Mouse (Mus musculus): ENCODE data around the gene Jmjd4. TPM values are rescaled to one million over a fixed set of nuclear protein-coding genes. Genes with fewer than 3 reads are reported as not detected.

Gene Jmjd4
- total RNA-seq, 4 experiments from 2014 or later, result 26.0 to 29.1 (median 26.6) TPM

DNA sequence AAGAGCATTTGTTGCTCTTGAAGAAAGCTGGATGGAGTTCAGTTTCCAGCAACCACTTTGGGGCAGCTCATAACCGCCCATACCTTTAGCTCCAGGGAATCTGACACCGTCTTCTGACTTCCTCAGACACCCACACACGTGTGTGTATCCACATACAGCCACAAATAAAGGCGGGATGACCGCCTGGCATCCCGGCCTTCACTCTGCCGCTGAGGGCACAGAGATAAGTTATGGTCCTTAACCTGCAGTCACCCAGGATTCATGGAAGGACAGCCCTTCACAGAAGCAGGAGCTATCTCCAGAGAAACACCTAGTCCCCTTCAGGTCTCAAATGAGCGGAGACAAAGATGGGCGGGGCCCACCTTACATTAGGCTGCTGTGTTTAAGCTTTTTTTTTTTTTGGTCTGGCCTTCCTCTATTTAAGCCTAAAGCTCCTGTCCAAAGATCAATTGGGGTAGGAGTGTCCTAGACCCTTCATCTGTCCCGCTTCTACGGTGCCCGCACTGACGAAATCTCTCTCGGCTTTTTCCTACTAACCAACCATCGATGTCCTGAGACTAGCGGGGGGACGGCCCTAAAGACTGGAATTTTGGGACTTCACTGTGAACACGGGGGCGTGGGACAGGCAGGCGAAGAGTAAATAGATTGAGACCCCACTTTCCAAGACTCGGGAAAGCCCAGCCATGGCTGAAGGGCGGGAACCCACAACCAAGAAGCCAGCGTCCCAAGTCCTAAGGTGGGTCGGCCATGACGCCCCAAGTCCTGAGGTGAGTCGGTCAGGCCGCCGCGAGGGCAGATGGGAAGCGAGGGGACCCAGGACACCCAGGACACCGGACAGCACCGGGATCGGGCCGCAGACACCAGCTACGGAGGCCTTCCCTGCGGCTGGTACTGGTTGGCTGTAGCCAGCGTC is 21.8 kb downstream of the Jmjd4 start:
- no peak for DNase-seq (ENCODE audit: low spot score in 2 of 2)

DNA sequence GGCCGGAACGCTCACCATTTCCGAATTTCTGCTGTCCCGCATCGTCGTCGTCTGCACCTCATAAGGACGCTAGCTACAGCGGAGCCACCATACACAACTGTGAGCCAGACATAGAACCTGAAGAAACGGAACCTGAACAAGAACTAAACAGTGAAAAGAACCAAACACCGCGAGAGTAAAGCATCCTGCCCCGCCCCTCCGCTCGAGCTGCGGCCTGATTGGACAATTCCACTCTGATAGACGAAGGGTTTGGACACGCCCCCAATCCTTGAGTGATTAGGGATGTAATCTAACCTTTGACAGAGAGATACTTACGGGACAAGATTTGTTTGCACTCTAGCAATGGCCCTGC is 22.5 kb downstream of the Jmjd4 start, which contains the start of gene Zfp867:
Zfp867 (minus strand) TSS at position 149 of the 352 bp plus-strand sequence.
- peak; percentile 81 to 87 for DNase-seq (ENCODE audit: low spot score in 2 of 2)

DNA sequence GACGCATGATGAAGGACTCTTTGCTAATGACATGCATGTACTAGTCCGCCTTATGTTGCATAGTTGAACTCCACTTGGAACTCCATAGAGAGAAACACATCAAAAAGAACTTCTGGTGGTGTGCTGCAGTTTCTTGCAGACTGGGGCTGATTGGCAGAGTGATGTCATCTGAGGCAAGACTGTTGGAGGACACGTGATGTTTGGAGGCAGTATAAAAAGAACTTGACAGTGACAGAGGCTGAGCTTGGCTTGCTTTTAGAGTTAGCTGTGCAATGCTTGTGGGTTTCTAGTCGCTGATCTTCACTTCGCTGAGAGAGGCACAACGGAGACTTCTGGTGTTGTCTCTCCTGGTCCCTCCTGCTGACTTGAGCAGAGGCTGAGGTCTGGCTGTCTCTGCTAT is 27.4 kb downstream of the Jmjd4 start:
- no peak for DNase-seq (ENCODE audit: low spot score in 2 of 2)

DNA sequence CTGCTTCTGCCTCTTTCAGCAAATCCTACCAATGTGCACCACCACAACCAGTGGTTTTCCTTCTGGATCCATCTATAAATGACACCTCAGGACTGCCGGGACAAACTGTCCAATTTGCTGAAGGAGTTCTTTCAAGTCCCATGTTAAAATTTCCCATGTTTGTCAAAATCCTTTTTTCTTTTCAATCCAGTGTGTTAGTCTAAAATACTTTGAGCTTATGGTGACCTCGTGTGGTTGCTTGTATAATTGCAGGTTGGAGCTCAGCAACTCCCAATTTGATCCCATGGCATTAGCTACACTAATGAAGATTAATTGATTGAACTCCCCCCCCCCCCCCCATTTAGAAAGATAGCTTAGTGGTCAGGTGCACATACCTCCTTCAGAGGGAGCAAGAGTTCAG is 33.4 kb downstream of the Jmjd4 start:
- no peak for DNase-seq (ENCODE audit: low spot score in 2 of 2)

DNA sequence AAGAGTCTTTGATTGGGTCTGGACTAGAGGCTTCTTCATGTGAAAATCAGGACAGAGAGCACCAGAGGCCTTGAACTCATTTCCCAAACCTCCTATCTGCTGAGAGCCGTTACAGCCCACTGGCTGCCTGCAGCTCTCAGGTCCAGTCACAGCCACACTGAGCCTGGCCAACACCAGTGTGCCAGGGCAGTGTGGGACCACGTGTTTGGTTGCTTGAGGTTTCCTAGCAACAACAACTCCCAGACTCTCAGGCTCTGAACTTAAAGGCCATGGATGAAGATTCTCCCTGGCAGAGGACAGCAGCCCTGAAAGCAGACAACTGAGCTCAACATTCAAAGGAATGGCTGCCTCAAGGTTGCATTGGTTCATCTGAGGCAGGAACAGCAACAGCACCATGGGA is 35.8 kb downstream of the Jmjd4 start:
- no peak for DNase-seq (ENCODE audit: low spot score in 2 of 2)

DNA sequence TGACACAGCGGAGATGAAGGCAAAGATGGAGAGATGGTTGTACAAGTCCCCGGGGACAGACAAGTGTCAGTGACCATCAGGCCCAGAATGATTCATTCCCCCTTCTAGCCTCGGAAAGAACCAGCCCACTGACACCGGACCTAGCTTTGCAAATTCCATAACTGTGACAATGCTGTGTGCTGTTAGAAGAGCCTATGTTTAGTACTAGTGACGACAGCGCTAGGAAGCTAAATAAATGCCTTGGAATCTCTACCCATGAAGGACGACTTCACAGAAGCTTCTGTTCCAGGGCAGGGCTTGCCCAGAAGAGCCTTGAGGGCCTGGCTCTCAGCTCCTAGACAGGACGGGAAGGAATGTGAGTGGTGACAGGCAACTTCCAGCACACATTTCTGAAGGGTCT is 36.4 kb downstream of the Jmjd4 start:
- no peak for DNase-seq (ENCODE audit: low spot score in 2 of 2)

DNA sequence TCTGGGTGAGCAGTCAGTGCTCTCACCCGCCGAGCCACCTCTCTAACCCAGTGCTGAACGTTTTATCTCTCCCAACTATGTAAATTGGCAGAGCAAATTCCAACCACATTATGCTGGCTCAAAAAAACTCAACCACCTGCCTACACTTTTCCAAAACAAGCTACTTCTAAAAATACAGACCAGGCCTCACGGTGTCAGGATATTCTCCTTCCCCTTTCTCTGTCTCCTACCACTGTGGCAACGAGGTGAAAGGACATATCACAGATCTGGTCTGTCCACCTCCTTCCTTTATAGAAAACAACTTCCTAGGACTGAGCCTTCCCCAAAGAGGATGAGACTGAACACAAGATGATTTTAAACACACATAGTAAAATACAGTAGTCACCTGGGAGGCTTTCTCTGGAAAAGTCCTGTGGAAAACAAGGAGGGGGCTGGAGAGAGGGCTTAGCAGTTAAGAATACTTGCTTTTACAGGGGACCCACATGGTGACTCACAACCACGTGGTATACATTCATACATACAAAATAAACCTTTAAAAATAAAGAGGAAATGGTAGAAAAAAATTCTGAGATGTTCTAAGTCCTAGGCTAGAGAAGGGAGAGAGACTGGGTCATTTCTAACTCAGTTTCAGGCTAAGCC is 46.9 kb downstream of the Jmjd4 start:
- no peak for DNase-seq (ENCODE audit: low spot score in 2 of 2)

DNA sequence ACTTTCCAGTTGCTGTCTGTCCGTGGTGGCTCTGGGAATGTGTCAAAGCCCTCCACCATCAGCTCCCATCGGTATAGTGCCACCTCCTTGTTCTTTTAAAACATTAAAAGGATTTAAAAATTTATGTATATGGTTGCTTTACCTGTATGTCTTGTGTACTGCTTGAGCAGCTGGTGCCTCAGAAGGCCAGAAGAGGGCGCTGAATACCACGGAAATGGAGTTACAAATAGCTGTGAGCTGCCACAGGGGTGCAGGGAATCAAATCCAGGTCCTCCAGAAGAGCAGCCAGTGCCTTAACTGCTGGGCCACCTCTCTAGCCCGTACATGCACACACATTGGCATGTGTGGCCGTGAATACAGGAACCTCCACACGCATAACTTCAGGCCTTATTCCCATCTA is 47.9 kb downstream of the Jmjd4 start:
- DNase-seq (ENCODE audit: low spot score in 2 of 2), result no peak

DNA sequence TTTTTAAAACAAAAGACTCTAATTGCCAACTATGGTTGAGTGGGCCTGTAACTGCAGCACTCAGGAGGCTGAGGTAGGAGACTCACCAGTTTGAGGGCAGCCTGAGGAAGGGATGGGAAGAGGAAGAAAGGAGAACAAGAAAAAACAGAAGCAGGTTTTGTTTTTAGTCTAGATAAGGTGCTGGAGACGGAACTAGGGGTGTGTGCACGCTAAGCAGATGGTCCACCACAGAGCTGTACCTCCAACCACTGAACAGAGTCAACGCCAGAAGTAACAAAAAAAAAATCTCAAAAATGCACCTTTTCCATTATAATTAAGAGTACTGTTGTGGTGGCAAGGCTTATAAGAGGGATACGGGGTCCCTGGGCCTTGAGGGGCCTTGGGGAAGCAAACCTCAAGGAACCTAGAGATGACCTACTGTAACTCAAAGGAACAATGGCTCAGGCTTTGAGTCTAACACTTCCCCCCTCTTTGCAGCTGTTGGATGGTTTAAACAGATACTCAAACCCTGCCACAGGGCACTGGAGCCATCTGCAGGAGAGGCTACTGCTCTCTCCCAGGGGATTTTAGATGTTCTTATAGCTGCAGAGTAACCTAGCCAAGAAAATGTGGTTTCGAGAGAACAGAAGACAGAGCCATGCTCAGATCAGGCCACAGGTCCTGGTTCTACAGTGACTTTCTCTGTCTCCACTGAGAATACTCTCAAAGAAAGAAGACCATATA is 52.3 kb downstream of the Jmjd4 start:
- DNase-seq (ENCODE audit: low spot score in 2 of 2), result no peak

DNA sequence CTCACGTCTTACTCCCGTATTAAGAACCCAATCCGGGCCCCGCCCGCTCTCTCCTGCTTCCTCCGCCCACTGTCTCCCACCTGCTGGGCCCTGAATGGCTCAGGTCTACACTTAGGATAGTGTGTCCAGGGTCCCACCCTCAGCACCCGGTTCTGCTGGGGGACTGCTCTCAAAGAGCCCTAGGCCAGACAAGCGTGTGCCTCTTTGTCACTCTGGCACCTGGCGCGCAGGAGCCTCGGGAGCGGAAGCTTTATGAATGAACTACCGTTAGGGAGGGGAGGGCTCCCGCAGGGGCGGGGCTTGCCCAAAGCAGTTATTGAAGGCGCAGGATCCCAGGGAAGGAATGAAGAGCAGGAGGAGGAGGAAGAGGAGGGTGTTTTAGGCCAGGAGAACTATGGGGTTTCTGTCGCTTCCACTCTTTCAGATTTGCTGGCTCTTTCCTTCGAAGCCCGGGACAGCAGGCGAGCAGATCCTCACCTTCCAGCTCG is 55.5 kb downstream of the Jmjd4 start:
- peak; percentile 46 to 58 for DNase-seq (ENCODE audit: low spot score in 2 of 2)

DNA sequence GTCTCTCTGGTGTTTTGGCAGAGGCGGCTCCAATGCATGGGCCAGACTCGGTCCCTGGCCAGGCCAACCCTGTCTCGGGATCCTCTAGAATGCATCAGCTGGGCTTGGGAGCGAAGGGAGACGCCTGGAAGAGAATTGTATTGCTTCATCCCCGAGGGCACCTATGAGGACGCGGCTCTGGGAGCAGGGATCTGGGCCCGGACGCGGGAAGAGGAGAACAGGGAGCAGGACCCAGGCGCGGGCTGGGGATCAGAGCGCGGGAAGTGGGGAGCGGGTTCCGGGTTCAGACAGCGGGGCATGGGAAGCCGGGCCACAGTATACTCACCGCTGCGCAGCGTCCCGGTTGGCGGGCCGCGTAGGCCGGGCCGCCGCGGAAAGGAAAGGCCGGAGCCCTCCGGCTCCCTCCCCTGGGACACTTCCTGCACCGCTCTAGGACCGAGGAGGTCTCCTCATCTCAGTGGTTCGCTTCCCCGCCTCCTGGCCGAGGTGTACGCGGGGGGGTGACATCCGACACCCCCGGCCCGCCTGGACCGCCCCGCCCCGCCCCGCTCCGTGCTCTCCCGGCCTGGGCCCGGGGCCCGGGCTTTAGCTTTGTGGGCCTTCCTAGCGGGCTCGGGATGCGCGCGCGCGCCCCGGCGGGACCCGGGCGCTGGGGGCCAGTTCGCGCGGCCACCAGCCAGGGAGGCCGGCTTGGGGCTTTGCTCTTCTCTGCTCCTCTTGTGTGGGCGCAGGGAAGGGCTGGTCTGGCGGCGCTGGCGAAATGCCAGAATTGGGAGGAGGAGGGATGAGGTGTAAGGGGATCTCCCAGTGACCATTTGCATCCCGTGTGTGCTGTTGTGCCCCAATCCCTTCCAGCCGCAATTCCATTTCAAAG is 56.2 kb downstream of the Jmjd4 start:
- DNase-seq (ENCODE audit: low spot score in 2 of 2), result peak; percentile 57 to 62

DNA sequence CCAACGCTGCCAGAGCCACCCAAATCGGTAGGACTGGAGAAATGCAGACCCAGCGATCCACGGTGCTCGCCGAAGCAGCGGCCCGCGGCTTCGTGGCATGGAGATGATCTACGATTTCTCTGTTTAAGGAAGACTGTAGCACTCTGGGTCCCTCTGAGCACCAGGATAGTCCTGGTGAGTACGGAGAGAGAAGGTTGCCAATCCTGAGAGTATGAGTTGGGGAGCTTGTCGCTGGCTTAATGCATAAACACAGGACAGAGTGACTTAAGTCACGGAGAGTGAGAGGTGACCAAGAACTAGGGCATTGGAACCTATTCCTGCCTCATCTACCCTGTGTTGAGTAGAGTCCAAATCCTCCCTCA is 56.8 kb downstream of the Jmjd4 start:
- DNase-seq (ENCODE audit: low spot score in 2 of 2), result no peak

Other genes starting within 250 kb of the Jmjd4 start
- gene Mrpl55, start 247.6 kb upstream of the Jmjd4 start, total RNA-seq (2022), result 10 to 100 TPM; 35.4 to 42.3 (median 39.2) TPM
- gene 2310033P09Rik, start 241.7 kb upstream of the Jmjd4 start, total RNA-seq (2022), result 10 to 100 TPM; 19.1 to 24.6 (median 20.4) TPM
- 100 to 1,000 TPM; 419 to 439 (median 436) TPM for gene Arf1, start 221.8 kb upstream of the Jmjd4 start, total RNA-seq (2022)
- not detected for gene Wnt3a, start 159.3 kb upstream of the Jmjd4 start, total RNA-seq (2022)
- 10 to 100 TPM; 14.1 to 15.6 (median 14.9) TPM for gene Wnt9a, start 143.1 kb upstream of the Jmjd4 start, total RNA-seq (2022)
- gene Prss38, start 74.4 kb upstream of the Jmjd4 start, total RNA-seq (2022), result not detected
- 100 to 1,000 TPM; 364 to 399 (median 383) TPM for gene Snap47, start 1.1 kb downstream of the Jmjd4 start, total RNA-seq (2022)
- 1 to 10 TPM; 3.5 to 5.4 (median 4.3) TPM for gene Zfp867, start 22.4 kb downstream of the Jmjd4 start, total RNA-seq (2022)
- gene Zkscan17, start 76.7 kb downstream of the Jmjd4 start, total RNA-seq (2022), result 10 to 100 TPM in 3 of 4 experiments, 1 to 10 TPM in 1; 9.6 to 11.9 (median 10.5) TPM
- gene Nlrp3, start 91.5 kb downstream of the Jmjd4 start, total RNA-seq (2022), result 1 to 10 TPM; 1.3 to 4.3 (median 1.9) TPM
- gene Olfr222, start 126.2 kb downstream of the Jmjd4 start, total RNA-seq (2022), result not detected
- not detected for gene Olfr223, start 143.2 kb downstream of the Jmjd4 start, total RNA-seq (2022)
- 100 to 1,000 TPM; 269 to 287 (median 277) TPM for gene Mprip, start 211.3 kb downstream of the Jmjd4 start, total RNA-seq (2022)

Measured in left cerebral cortex, adult 8-10 months (tissue).